Mouse (Mus musculus): ENCODE measurements around the gene Lsm14b. TPM values are rescaled to one million over a fixed set of nuclear protein-coding genes. Genes with fewer than 3 reads are reported as not detected.

The Lsm14b gene
- 23.8 and 26.1 TPM in 2 replicates for polyA plus RNA-seq (2015; fragmentation: Nextera tagmentation; extraction: Ambion mirVana)

DNA sequence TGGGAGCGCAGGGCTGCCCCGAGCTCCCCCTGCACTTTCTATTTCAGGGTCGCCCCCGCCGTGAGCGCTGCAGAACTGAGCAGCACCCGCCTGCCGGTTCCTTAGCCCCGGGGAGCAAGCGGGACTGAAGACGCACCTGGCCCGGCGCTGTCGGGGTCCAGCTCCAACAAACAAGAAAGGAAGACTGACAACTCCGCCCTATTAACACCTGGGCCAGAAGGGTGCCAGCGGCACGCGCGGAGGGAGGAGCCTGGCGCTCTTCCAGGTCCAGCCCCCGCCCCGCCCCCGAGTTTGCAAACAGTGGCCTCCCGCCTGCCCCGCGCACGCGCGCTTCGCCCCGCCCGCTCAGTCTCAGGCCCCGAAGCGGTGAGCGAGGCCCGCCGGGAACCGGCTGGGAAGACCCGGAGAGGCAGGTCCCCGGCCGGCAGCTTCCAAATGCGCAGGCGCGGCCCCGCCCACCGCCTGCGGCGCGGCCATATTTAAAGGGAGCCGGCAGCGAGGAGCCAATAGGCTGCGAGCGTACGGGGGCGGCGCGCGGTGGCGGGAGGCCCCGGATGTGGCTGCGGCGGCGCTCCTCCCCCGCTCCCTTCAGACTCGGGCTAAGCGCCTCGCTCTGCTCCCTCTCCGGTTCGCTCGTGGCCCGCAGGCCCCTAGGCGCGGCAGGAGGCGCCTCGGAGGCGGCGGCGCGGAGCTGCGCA lies at the start of gene Lsm14b:
TSS of gene Lsm14b (plus strand) at position 587 of the 698 bp plus-strand sequence.
- H3K4me3 ChIP-seq (replicated peaks; ENCODE audit: low read length): peak within 1 kb of the TSS; percentile 99
- H3K27me3 ChIP-seq (replicated peaks; ENCODE audit: control insufficient read depth, insufficient read depth, low read length): peaks cover 17% of the 10 kb centered on the region
- H3K9ac ChIP-seq (replicated peaks; ENCODE audit: low read depth, low read length): peak within 1 kb of the TSS; percentile 97
- peaks cover 31% of the 10 kb centered on the region for H3K4me1 ChIP-seq (replicated peaks; ENCODE audit: control insufficient read depth, insufficient read depth, low read length)
- peak within 1 kb of the TSS; percentile 95 for H3K27ac ChIP-seq (ENCODE audit: low read length)
- H3K9me3 ChIP-seq (ENCODE audit: control insufficient read depth, low read length): no peaks in the 10 kb centered on the region
- under 1% methylated on average over 71 of the region's 80 CpGs for WGBS
- peaks cover 10% of the 10 kb centered on the region for H3K36me3 ChIP-seq (ENCODE audit: control insufficient read depth, insufficient read depth)
- H3K4me2 ChIP-seq (ENCODE audit: low read length): peak within 1 kb of the TSS; percentile 96
- ATAC-seq: peak; percentile 97

DNA sequence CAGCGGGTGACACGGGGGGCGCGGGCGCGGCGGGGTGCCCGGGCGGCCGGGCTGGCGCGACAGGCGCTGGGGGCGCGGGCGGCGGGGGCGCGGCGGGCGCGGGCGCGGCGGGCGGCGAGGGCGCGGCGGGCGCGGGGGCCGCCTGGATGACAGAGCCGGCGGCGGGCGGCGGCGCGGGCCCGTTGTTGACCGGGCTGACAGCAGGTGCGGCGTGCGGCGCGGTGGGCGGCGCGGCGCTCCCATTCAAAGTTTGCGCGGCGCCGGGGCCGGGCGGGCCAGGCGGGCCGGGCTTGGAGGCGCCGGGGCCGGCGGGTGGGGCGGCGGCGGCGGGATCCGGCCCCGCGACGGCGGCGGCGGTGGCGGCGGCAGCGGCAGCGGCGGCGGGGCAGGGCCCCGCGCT lies 48.9 kb upstream of the Lsm14b start:
- Histone ChIP-seq H3K9me3 (ENCODE audit: control insufficient read depth, low read length) (no peaks in the 10 kb centered on the region), H3K4me2 (ENCODE audit: low read length) (no peak overlapping the region; the same call in 1 of the 2 replicates), H3K4me3 (replicated peaks; ENCODE audit: low read length) (peak overlapping the region; percentile 89), H3K36me3 (ENCODE audit: control insufficient read depth, insufficient read depth) (no peaks in the 10 kb centered on the region), H3K27me3 (replicated peaks; ENCODE audit: control insufficient read depth, insufficient read depth, low read length) (no peaks in the 10 kb centered on the region), H3K9ac (replicated peaks; ENCODE audit: low read depth, low read length) (peak overlapping the region; percentile 82), H3K4me1 (replicated peaks; ENCODE audit: control insufficient read depth, insufficient read depth, low read length) (peaks cover 41% of the 10 kb centered on the region), H3K27ac (ENCODE audit: low read length) (peak overlapping the region; percentile 94)
- ATAC-seq: no peak
- 0% methylated on average over 25 of the region's 82 CpGs for WGBS

DNA sequence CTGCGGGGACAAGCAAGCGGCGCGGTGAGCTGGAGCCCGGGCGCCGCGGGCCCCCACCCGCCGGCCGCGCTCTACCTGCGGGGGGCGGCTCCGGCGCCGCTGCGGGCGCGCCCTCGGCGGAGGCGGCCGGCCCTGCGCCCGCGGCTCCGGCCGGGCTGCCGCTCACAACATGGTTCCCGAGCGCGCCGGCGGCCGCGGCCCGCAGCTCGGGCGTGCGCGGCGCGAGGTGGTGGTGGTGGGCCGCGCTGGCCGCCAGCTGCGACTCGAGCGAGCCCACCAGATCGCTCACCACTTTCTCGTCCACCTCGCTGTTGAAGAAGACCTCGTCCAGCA lies 48.5 kb upstream of the Lsm14b start:
- Histone ChIP-seq H3K9ac (replicated peaks; ENCODE audit: low read depth, low read length) (peak overlapping the region; percentile 82), H3K36me3 (ENCODE audit: control insufficient read depth, insufficient read depth) (no peaks in the 10 kb centered on the region), H3K9me3 (ENCODE audit: control insufficient read depth, low read length) (no peaks in the 10 kb centered on the region), H3K4me1 (replicated peaks; ENCODE audit: control insufficient read depth, insufficient read depth, low read length) (peaks cover 38% of the 10 kb centered on the region), H3K4me3 (replicated peaks; ENCODE audit: low read length) (peak overlapping the region; percentile 89), H3K27me3 (replicated peaks; ENCODE audit: control insufficient read depth, insufficient read depth, low read length) (no peaks in the 10 kb centered on the region), H3K27ac (ENCODE audit: low read length) (peak overlapping the region; percentile 94), H3K4me2 (ENCODE audit: low read length) (no peak overlapping the region)
- WGBS: 0% methylated on average over 29 of the region's 54 CpGs
- peak; percentile 51; the same call in 1 of the 2 replicates for ATAC-seq

DNA sequence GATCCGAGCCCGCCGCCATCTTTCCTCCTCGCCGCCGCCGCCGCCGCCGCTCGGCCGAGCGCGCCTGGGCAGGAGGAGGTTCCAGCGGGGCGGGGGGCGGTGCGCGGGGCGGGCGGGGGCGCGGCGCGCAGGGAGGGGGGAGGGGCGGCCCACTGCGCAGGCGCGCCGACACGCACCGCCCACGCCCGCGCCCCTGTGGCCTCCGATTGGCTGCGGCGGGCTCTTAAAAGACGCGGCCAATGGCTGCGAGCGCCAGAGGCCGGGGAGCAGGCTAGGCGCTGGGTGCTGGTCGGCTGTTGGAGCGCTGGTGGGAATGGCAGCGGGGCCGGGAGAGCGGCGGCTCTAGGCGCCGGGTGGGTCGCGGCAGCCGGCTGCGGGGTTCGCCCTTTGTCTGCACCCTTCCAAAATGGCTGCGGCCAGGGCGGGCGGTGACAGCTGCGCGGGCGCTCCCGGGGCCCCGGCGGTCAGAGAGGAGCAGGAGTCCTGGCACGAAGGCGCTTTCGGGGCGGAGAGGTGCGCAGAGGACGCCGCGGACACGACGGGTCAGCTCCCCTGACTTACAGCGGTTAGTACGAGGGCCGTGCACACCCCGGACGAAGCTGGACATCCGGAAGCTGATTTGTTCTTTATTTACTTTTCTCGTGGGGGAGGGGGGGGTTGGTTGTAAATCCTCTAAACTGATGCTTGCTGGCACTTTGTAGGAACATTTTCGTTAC lies 48.0 kb upstream of the Lsm14b start, which contains the start of gene Taf4:
TSS of gene Taf4 (minus strand) at position 19 of the 716 bp plus-strand sequence.
- Histone ChIP-seq H3K9ac (replicated peaks; ENCODE audit: low read depth, low read length) (peak within 1 kb of the TSS; percentile 98), H3K4me3 (replicated peaks; ENCODE audit: low read length) (peak within 1 kb of the TSS; percentile 89), H3K4me2 (ENCODE audit: low read length) (peak within 1 kb of the TSS; percentile 100), H3K36me3 (ENCODE audit: control insufficient read depth, insufficient read depth) (no peaks in the 10 kb centered on the region), H3K9me3 (ENCODE audit: control insufficient read depth, low read length) (no peaks in the 10 kb centered on the region), H3K4me1 (replicated peaks; ENCODE audit: control insufficient read depth, insufficient read depth, low read length) (peaks cover 33% of the 10 kb centered on the region), H3K27ac (ENCODE audit: low read length) (peak within 1 kb of the TSS; percentile 94), H3K27me3 (replicated peaks; ENCODE audit: control insufficient read depth, insufficient read depth, low read length) (no peaks in the 10 kb centered on the region)
- peak; percentile 95 for ATAC-seq
- 0% methylated on average over 51 of the region's 84 CpGs for WGBS

DNA sequence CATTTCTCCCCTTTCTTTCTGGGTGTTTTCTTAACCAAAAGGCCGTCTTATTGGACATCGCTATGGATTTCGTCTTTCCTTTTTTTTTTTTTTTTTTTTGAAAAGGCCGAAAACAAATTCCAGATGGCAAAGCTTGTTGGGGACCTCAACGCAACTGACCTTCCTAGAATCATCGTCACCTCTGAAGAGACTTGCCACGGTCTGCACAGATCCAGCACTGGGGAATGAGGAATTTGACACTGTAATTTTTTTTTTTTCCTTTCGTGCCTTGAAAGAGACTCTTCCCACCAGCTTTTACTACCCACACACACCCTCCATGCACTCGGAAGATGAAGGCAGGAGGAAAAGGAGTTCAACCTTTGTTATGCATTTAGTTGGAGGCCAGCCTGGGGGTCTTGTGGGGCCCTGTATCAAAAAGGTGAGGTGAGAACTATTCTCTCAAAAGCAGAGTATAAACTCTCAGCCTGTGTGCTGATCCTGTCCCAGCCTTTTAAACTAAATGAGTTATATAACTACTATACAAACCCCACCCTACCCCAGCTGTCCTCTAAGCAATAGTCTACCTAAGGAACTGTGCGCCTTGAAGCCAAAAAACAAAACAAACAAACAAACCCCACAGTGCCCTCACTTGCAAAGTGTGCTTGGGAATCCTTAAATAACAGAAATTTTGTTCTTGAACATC lies 47.3 kb upstream of the Lsm14b start:
- 9% methylated on average over 10 of the region's 10 CpGs for WGBS
- H3K4me2 ChIP-seq (ENCODE audit: low read length): peak overlapping the region; percentile 50
- no peak for ATAC-seq
- peak overlapping the region; percentile 89 for H3K4me3 ChIP-seq (replicated peaks; ENCODE audit: low read length)
- peaks cover 30% of the 10 kb centered on the region for H3K4me1 ChIP-seq (replicated peaks; ENCODE audit: control insufficient read depth, insufficient read depth, low read length)
- H3K9me3 ChIP-seq (ENCODE audit: control insufficient read depth, low read length): no peaks in the 10 kb centered on the region
- peak overlapping the region; percentile 91; the same call in 1 of the 2 replicates for H3K27ac ChIP-seq (ENCODE audit: low read length)
- no peaks in the 10 kb centered on the region for H3K27me3 ChIP-seq (replicated peaks; ENCODE audit: control insufficient read depth, insufficient read depth, low read length)
- peak overlapping the region; percentile 98 for H3K9ac ChIP-seq (replicated peaks; ENCODE audit: low read depth, low read length)
- H3K36me3 ChIP-seq (ENCODE audit: control insufficient read depth, insufficient read depth): no peaks in the 10 kb centered on the region

DNA sequence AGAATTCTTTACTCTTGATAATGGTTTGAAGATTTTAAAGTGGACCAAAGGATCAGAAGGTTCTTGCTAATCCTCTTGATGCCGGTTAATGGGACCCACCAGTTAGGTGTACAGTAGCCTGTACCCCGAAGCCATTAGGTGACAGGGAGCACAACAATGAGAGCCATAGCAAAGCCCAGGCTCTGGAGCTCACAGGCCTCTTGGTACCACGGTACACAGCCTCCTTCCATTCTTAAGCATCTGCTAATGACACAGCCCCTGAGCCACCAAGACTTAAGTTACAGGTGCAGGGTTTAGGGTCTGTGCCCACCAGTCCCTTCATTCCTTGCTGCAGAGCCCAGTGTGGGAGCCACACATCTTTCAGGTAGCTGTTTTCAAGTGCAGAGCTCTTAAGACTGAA lies 46.5 kb upstream of the Lsm14b start:
- Histone ChIP-seq H3K4me1 (replicated peaks; ENCODE audit: control insufficient read depth, insufficient read depth, low read length) (peaks cover 27% of the 10 kb centered on the region), H3K9me3 (ENCODE audit: control insufficient read depth, low read length) (no peaks in the 10 kb centered on the region), H3K9ac (replicated peaks; ENCODE audit: low read depth, low read length) (no peak overlapping the region), H3K27ac (ENCODE audit: low read length) (no peak overlapping the region), H3K36me3 (ENCODE audit: control insufficient read depth, insufficient read depth) (no peaks in the 10 kb centered on the region), H3K4me2 (ENCODE audit: low read length) (no peak overlapping the region), H3K4me3 (replicated peaks; ENCODE audit: low read length) (no peak overlapping the region), H3K27me3 (replicated peaks; ENCODE audit: control insufficient read depth, insufficient read depth, low read length) (no peaks in the 10 kb centered on the region)
- no peak for ATAC-seq
- 73% methylated on average over 3 of the region's 3 CpGs for WGBS

DNA sequence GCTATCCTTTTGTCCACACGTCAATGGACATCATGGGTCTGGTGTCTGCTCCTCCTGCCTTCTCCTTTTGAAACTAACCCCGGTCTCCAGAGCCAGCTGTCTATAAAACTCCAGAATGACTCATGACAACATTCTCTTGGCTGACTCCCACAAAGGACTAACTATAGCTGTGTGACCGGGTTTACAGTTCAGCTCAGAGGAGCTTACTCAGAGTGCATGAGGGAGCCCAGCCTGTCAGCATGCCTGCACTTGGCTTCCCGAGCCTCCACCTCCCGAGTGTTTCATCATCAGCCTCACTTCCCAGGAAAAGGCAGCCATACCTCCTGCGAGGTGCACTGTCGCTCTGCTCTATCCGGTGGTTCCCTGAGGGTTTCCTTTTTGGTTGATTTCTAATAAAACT lies 45.0 kb upstream of the Lsm14b start:
- no peak for ATAC-seq
- H3K4me1 ChIP-seq (replicated peaks; ENCODE audit: control insufficient read depth, insufficient read depth, low read length): peaks cover 16% of the 10 kb centered on the region
- H3K4me3 ChIP-seq (replicated peaks; ENCODE audit: low read length): no peak overlapping the region
- no peaks in the 10 kb centered on the region for H3K36me3 ChIP-seq (ENCODE audit: control insufficient read depth, insufficient read depth)
- H3K4me2 ChIP-seq (ENCODE audit: low read length): no peak overlapping the region
- no peak overlapping the region for H3K27ac ChIP-seq (ENCODE audit: low read length)
- H3K9me3 ChIP-seq (ENCODE audit: control insufficient read depth, low read length): no peaks in the 10 kb centered on the region
- no peak overlapping the region for H3K9ac ChIP-seq (replicated peaks; ENCODE audit: low read depth, low read length)
- no peaks in the 10 kb centered on the region for H3K27me3 ChIP-seq (replicated peaks; ENCODE audit: control insufficient read depth, insufficient read depth, low read length)
- WGBS: 69% methylated on average over 8 of the region's 8 CpGs

DNA sequence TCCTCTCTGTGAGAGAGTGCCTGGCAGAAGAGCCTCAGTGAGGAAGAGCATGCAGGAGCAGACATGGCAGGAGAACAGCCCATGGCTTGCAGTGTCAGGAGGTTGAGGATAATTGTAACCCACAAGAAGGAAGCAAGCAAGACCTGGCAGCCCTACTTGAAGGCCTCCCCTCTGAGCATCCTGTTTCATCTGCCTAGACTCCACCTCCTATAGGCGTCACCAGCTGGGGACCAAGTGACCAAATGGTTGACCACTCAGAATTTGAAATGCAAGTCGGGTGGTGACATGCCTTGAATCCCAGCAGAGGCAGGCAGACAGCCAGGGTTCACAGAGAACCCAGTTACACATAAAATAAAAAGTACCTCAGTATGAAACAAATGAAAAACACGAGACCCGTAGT lies 44.2 kb upstream of the Lsm14b start:
- WGBS: 55% methylated on average over 4 of the region's 4 CpGs
- no peaks in the 10 kb centered on the region for H3K36me3 ChIP-seq (ENCODE audit: control insufficient read depth, insufficient read depth)
- ATAC-seq: no peak

DNA sequence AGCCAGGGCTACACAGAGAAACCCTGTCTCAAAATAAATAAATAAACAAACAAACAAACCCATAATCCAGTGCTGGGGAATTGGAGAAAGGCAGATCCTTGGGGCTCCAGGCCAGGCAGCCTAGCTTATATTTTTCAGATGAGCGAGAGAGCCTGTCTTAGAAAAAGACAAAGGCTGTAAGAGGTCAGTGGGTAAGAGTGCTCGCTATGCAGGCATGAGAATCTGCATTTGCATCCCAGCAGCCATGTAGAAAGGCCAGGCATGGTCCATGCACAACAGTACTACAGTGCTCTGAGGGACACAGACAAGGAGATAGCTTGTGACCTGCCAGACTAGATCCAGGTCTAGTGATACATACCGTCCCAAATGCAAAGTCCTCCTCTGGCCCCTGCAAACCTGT lies 42.1 kb upstream of the Lsm14b start:
- ATAC-seq: no peak
- no peaks in the 10 kb centered on the region for H3K9me3 ChIP-seq (ENCODE audit: control insufficient read depth, low read length)
- WGBS: 79% methylated on average over 3 of the region's 3 CpGs

More for the DNA sequence above, 44.2 kb upstream of the Lsm14b start:
- Histone ChIP-seq H3K27me3 (replicated peaks; ENCODE audit: control insufficient read depth, insufficient read depth, low read length) (no peaks in the 10 kb centered on the region), H3K9ac (replicated peaks; ENCODE audit: low read depth, low read length) (no peak overlapping the region), H3K9me3 (ENCODE audit: control insufficient read depth, low read length) (no peaks in the 10 kb centered on the region), H3K4me2 (ENCODE audit: low read length) (no peak overlapping the region), H3K4me1 (replicated peaks; ENCODE audit: control insufficient read depth, insufficient read depth, low read length) (peaks cover 11% of the 10 kb centered on the region), H3K27ac (ENCODE audit: low read length) (no peak overlapping the region), H3K4me3 (replicated peaks; ENCODE audit: low read length) (no peak overlapping the region)

More for the DNA sequence above, 42.1 kb upstream of the Lsm14b start:
- H3K9ac ChIP-seq (replicated peaks; ENCODE audit: low read depth, low read length): no peak overlapping the region
- no peak overlapping the region for H3K4me2 ChIP-seq (ENCODE audit: low read length)
- H3K4me1 ChIP-seq (replicated peaks; ENCODE audit: control insufficient read depth, insufficient read depth, low read length): peaks cover 7% of the 10 kb centered on the region
- no peak overlapping the region for H3K27ac ChIP-seq (ENCODE audit: low read length)
- H3K4me3 ChIP-seq (replicated peaks; ENCODE audit: low read length): no peak overlapping the region
- H3K36me3 ChIP-seq (ENCODE audit: control insufficient read depth, insufficient read depth): no peaks in the 10 kb centered on the region
- no peaks in the 10 kb centered on the region for H3K27me3 ChIP-seq (replicated peaks; ENCODE audit: control insufficient read depth, insufficient read depth, low read length)
